16 mouse cellular contexts compared by ENCODE assay signal in genomic region chrX:7661086-7661485, GRCm38 (mm10). TPM values are rescaled to one million over a fixed set of nuclear protein-coding genes. Genes with fewer than 3 reads are reported as not detected.
"Had no signal": no experiment of that assay in that cellular context is flagged by ENCODE, and none has a peak within 500 bp of the region (broad histone marks: within the 10 kb centered on the region; RNA-seq: fewer than 3 reads in every experiment).

No protein-coding gene starts in this region.

- H3K4me2 ChIP-seq: limb, embryonic 12.5 days; liver, embryonic 13.5 days; lung, embryonic 15.5 days; midbrain, embryonic 12.5 days; neural tube, embryonic 13.5 days had no signal

- H3K9me3 ChIP-seq: limb, embryonic 12.5 days; liver, embryonic 13.5 days; lung, embryonic 15.5 days; megakaryocyte, embryonic 14.5 days; midbrain, embryonic 12.5 days; neural tube, embryonic 13.5 days had no signal

- H3K4me1 ChIP-seq: midbrain, embryonic 12.5 days had no signal

- H3K36me3 ChIP-seq: liver, embryonic 13.5 days; midbrain, embryonic 12.5 days; neural tube, embryonic 13.5 days had no signal

- H3K4me3 ChIP-seq: layer of hippocampus, adult 2 months; limb, embryonic 12.5 days; liver, embryonic 13.5 days; lung, embryonic 15.5 days; megakaryocyte, embryonic 14.5 days; midbrain, embryonic 12.5 days; neural tube, embryonic 13.5 days had no signal

- H3K27ac ChIP-seq: layer of hippocampus, adult 2 months; limb, embryonic 12.5 days; liver, embryonic 13.5 days; lung, embryonic 15.5 days; macrophage; midbrain, embryonic 12.5 days; neural tube, embryonic 13.5 days had no signal

- ATAC-seq: liver, postnatal 0 days; midbrain, embryonic 16.5 days had no signal

- H3K9ac ChIP-seq: limb, embryonic 12.5 days; liver, embryonic 13.5 days; liver, postnatal 0 days; lung, embryonic 15.5 days; midbrain, embryonic 12.5 days; neural tube, embryonic 13.5 days had no signal

- DNase-seq: kidney, postnatal 10 days; kidney, postnatal 4 days; liver; liver, embryonic 13.5 days; liver, postnatal 0 days; lung, postnatal 14 days; right cerebral cortex, postnatal 14 days; thymus, postnatal 36 days had no signal

- H3K27me3 ChIP-seq: limb, embryonic 12.5 days; liver, embryonic 13.5 days; lung, embryonic 15.5 days; midbrain, embryonic 12.5 days; neural tube, embryonic 13.5 days had no signal

RNA-seq across cellular contexts. Expression of gene Magix, which starts 20.0 kb away (rescaled TPM):
- polyA plus RNA-seq: limb, embryonic 12.5 days; liver, embryonic 13.5 days had no signal
